ENCODE assay signal across 8 mouse cellular contexts in genomic region chr11:3386941-3387368, GRCm38 (mm10). TPM values are rescaled to one million over a fixed set of nuclear protein-coding genes. Genes with fewer than 3 reads are reported as not detected.
DNase-seq lines count a peak whose midpoint lies in the region; ATAC-seq and TF ChIP-seq lines count a peak whose summit lies in the region.

No protein-coding gene starts in this region.

- no peaks in the 10 kb centered on the region for H3K9me3 ChIP-seq in ES-E14 (ENCODE audit: control insufficient read depth, insufficient read depth, low read depth, low read length)
- H3K9me3 ChIP-seq in lung, embryonic 14.5 days (ENCODE audit: low read depth, low read length): no peaks in the 10 kb centered on the region

- H3K36me3 ChIP-seq in ES-E14 (ENCODE audit: control insufficient read depth, insufficient read depth, low read length, poor library complexity, severe bottlenecking): peaks cover 7% of the 10 kb centered on the region; the same call in 1 of the 2 replicates
- peaks cover 21% of the 10 kb centered on the region for H3K36me3 ChIP-seq in lung, embryonic 14.5 days (ENCODE audit: insufficient read depth)
- peaks cover 12% of the 10 kb centered on the region for H3K36me3 ChIP-seq in thymus, adult 2 months (ENCODE audit: control insufficient read depth, insufficient read depth, low read length)

- no peak overlapping the region for H3K4me2 ChIP-seq in lung, embryonic 14.5 days

- peaks cover 2 to 6% of the 10 kb centered on the region in 2 experiments; a peak in 3 of 4 replicates for H3K4me1 ChIP-seq in ES-E14 (ENCODE audit: control insufficient read depth in 2 of 2, insufficient read depth in 2 of 2, low read length in 2 of 2, poor library complexity in 1 of 2)
- no peaks in the 10 kb centered on the region for H3K4me1 ChIP-seq in lung, embryonic 14.5 days (ENCODE audit: insufficient read depth)
- H3K4me1 ChIP-seq in olfactory bulb, adult 2 months (ENCODE audit: control insufficient read depth, insufficient read depth, low read length): peaks cover 5% of the 10 kb centered on the region; the same call in 1 of the 2 replicates
- peaks cover 2% of the 10 kb centered on the region; the same call in 1 of the 2 replicates for H3K4me1 ChIP-seq in thymus, adult 2 months (replicated peaks; ENCODE audit: control insufficient read depth, insufficient read depth, low read length)

- H3K27ac ChIP-seq in ES-E14 (ENCODE audit: insufficient read depth, low read depth, low read length, poor library complexity, severe bottlenecking): no peak overlapping the region
- H3K27ac ChIP-seq in lung, embryonic 14.5 days (ENCODE audit: low read depth): no peak overlapping the region
- 0 out of 2 replicates have a peak overlapping the region, but pooled peaks have one; percentile 5 for H3K27ac ChIP-seq in olfactory bulb, adult 2 months (ENCODE audit: insufficient read depth, low read depth, low read length)
- H3K27ac ChIP-seq in thymus, adult 2 months (ENCODE audit: control insufficient read depth, insufficient read depth, low read length): no peak overlapping the region

- DNase-seq in ES-E14 (ENCODE audit: low read depth, low spot score): peak; percentile 69
- peak; percentile 80 for DNase-seq in cerebellum, adult 11-12 months
- DNase-seq in forelimb bud, embryonic 11.5 days (ENCODE audit: low read depth, low spot score): peak; percentile 61
- DNase-seq in heart, postnatal 4 days: peak; percentile 92
- peak; percentile 69 to 92 for DNase-seq in layer of hippocampus, adult 8-10 months (ENCODE audit: low spot score in 2 of 2)
- peak; percentile 91 for DNase-seq in lung, embryonic 14.5 days
- peak; percentile 85 for DNase-seq in thymus, adult 2 months

- in situ Hi-C loops in ES-E14 (cut with MboI; ENCODE audit: low sequenced_read_pairs in 2 of 2, unreplicated experiment in 2 of 2): no loop called here

- TF ChIP-seq POLR2A in olfactory bulb, adult 2 months (IDR thresholded peaks at IDR 0.05; ENCODE audit: insufficient read depth, low read depth, low read length): no peak
- TF ChIP-seq POLR2A in thymus, adult 2 months (IDR thresholded peaks at IDR 0.05; ENCODE audit: control insufficient read depth, extremely low read depth, insufficient read depth, low read length, poor library complexity): no peak

- whole genome bisulfite sequencing in lung, embryonic 14.5 days: 11% methylated on average over 4 of the region's 4 CpGs
- 23% methylated on average over 4 of the region's 4 CpGs for WGBS in olfactory bulb, adult 2 months
- 30% methylated on average over 4 of the region's 4 CpGs for WGBS in thymus, adult 2 months

- H3K9ac ChIP-seq in ES-E14 (ENCODE audit: insufficient read depth, low read depth, low read length, poor library complexity, severe bottlenecking): no peak overlapping the region
- no peak overlapping the region for H3K9ac ChIP-seq in lung, embryonic 14.5 days

- no peak overlapping the region for H3K4me3 ChIP-seq in ES-E14 (ENCODE audit: insufficient read depth in 1 of 2, low read depth in 1 of 2, low read length in 2 of 2, poor library complexity in 1 of 2, severe bottlenecking in 1 of 2)
- H3K4me3 ChIP-seq in lung, embryonic 14.5 days (ENCODE audit: low read depth, low read length): no peak overlapping the region
- H3K4me3 ChIP-seq in olfactory bulb, adult 2 months (ENCODE audit: insufficient read depth, low read depth, low read length): no peak overlapping the region
- no peak overlapping the region for H3K4me3 ChIP-seq in thymus, adult 2 months (ENCODE audit: control insufficient read depth, insufficient read depth, low read length)

- H3K27me3 ChIP-seq in lung, embryonic 14.5 days (ENCODE audit: insufficient read depth, low read length): no peaks in the 10 kb centered on the region
- no peaks in the 10 kb centered on the region for H3K27me3 ChIP-seq in thymus, adult 2 months (ENCODE audit: control insufficient read depth, insufficient read depth, low read length)

- peak; percentile 86 for ATAC-seq in lung, embryonic 14.5 days (ENCODE audit: insufficient read depth)

- TF ChIP-seq CTCF in lung, embryonic 14.5 days (IDR thresholded peaks at IDR 0.05; ENCODE audit: low read depth): peak; percentile 98
- peak; percentile 93 for TF ChIP-seq CTCF in olfactory bulb, adult 2 months (IDR thresholded peaks at IDR 0.05; ENCODE audit: insufficient read depth, low read depth, low read length)
- peak; percentile 95 for TF ChIP-seq CTCF in thymus, adult 2 months (IDR thresholded peaks at IDR 0.05; ENCODE audit: borderline replicate concordance, control insufficient read depth, extremely low read depth, insufficient read depth, low read length, poor library complexity)

TF ChIP-seq in ES-E14, 5 proteins besides CTCF, POLR2A, EP300 and RAD21:
- TF ChIP-seq ZC3H11A (IDR thresholded peaks at IDR 0.05; ENCODE audit: borderline replicate concordance, low read depth, low read length) (peak; percentile 84), MAFK (IDR thresholded peaks at IDR 0.05; ENCODE audit: insufficient read depth, low read depth, low read length) (no peak), HCFC1 (IDR thresholded peaks at IDR 0.05; ENCODE audit: borderline replicate concordance, insufficient read depth, low read length) (no peak)

RNA-seq across cellular contexts. Expression of gene Limk2, which starts 22.0 kb away (rescaled TPM):
- 80.5 and 93.3 TPM in 2 replicates for total RNA-seq in ES-E14 (2012; rRNA removed)
- total RNA-seq in heart, postnatal 4 days (2021): 10 to 100 TPM; 31.8 to 34.4 TPM
- 100 to 1,000 TPM in 3 of 4 experiments, 10 to 100 TPM in 1; 91.2 to 111 (median 105) TPM for total RNA-seq in layer of hippocampus, adult 8-10 months (2022)
- polyA plus RNA-seq in lung, embryonic 14.5 days (2014; fragmentation: Nextera tagmentation; extraction: Ambion mirVana): 45.3 and 49.1 TPM in 2 replicates
- not detected in 2 replicates for polyA plus RNA-seq in olfactory bulb, adult 2 months (2012; ENCODE audit: insufficient read depth, insufficient read length, low replicate concordance, missing spikeins)
- polyA plus RNA-seq in thymus, adult 2 months (2012; rRNA removed): 167 and 185 TPM in 2 replicates

RNA-seq across cellular contexts. Expression of gene Pik3ip1, which starts 56.8 kb away (rescaled TPM):
- total RNA-seq in ES-E14 (2012; rRNA removed): 8.5 and 16.1 TPM in 2 replicates
- total RNA-seq in heart, postnatal 4 days (2021): 10 to 100 TPM; 11.7 to 12.0 TPM
- total RNA-seq in layer of hippocampus, adult 8-10 months (2022): 10 to 100 TPM; 38.2 to 53.1 (median 46.4) TPM
- 6.4 and 8.5 TPM in 2 replicates for polyA plus RNA-seq in lung, embryonic 14.5 days (2014; fragmentation: Nextera tagmentation; extraction: Ambion mirVana)
- not detected in 2 replicates for polyA plus RNA-seq in olfactory bulb, adult 2 months (2012; ENCODE audit: insufficient read depth, insufficient read length, low replicate concordance, missing spikeins)
- polyA plus RNA-seq in thymus, adult 2 months (2012; rRNA removed): 151 and 153 TPM in 2 replicates
